Mouse (Mus musculus): Measurements from ENCODE around the gene Rtl8b.
"Not testable (repeated sequence)": the region's sequence is repeated elsewhere in the genome, so short reads cannot be mapped to it uniquely, and the experiment has no call there.

The Rtl8b gene

GRCm38 (mm10) chrX:53670294-53670693 is at the start of gene Rtl8b:
Gene Rtl8b (minus strand): TSS chrX:53670408.
- DNase-seq (ENCODE audit: low read depth, low spot score), result peak; percentile 66

DNA sequence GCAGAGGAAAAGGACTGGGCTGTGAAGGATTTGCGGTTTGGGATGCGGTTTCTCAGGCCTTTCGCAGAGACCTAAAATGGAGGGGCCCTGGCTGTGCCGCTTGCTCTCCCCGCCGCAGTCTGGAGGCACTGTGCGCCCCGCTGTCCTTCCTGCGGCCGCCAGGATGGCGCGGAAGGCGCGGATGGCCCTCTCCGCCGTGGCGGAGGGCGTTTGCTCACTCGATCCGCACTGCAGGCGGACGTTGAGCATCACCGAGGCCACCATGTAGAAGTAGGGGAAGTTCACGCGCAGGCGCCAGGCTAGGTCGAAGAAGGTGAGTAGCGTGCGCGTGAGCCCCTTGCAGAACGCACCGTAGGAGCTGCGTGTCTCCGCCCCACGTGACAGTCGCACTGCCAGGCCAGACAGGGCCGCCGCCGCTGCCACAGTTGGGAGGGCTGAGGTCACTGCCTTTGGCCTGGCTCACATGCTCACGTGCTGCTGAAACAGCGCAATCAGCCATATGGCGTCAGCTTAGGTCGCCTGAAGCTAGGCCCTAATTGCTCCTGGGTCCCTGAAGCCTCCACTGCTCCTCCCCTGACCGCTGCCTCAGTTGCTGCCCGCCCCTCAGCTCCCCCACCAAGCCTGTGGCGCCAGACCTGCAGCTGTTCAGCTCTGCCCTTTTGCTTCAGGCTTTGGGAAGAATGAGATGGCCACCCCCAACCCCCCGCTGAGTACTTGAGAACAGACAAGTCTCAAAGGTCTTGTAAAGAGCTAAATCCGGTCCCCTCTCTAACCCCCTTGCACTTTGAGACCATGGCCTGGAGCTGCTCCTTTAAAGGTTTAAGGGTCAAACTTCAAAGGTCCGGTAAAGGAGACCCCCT is 46.3 kb upstream of the Rtl8b start:
- DNase-seq (ENCODE audit: low read depth, low spot score), result peak; percentile 22

- DNase-seq (ENCODE audit: low read depth, low spot score), result no peak
Observed at GRCm38 (mm10) chrX:53715942-53716322, 45.7 kb upstream of the Rtl8b start.

GRCm38 (mm10) chrX:53702673-53703072 is 32.5 kb upstream of the Rtl8b start:
- no peak for DNase-seq (ENCODE audit: low read depth, low spot score)

DNA sequence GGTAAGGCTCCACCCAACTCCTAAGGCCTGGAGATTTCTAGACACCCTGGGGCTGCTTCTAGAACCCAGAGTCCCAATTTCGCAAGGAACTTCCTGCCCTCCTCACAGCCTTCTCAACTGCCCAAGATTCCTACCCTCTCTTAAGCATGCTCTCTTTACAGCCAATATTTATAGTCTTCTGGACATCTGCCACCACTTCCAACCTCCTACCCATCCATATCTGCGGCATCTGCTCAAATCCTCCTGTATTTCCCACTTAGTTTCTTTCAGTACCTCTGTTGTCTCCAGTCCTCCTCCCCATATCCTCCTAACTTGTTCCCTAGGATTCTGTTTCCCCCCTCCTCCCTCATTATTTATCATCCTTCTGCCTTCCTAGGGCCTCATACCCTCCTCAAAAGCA is 29.0 kb upstream of the Rtl8b start:
- DNase-seq (ENCODE audit: low read depth, low spot score), result no peak

DNA sequence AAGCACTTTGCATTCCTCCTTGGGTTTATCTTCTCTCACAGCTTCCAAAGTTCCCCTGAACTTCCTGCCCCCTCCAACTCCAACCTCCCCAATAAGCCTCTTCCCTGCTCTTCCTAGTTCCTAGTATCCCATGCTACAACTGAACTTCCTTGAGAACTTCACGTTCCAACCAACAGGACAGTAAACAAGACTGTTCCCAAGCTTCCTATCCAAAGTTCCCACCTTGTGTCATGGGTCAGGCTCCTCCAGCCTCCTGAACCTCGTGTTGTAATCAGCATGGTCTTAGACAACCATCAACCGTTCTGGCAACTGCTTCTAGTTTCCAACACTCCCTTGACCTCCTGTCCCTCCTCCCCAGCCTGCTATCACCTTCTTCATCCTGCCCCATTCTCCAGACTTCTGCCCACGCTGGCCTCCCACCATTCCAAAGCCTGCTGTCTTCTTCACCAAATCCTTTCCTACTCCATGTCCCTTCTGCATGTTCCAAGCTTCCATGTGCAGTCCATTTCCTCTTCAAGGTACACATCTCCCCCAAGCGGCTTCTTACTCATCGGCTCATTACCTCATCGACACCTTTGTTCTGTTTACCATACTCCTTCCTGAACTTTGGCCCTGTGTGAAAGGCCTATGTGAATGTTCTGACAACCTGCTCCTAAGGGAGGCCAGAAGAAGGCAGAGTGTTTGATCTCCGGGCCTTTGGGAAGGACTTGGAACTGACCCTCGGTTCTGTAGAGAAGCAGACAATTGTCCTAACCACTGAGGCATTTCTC is 24.0 kb upstream of the Rtl8b start:
- no peak for DNase-seq (ENCODE audit: low read depth, low spot score)

GRCm38 (mm10) chrX:53693141-53693540 is 22.9 kb upstream of the Rtl8b start:
- no peak for DNase-seq (ENCODE audit: low read depth, low spot score)

DNA sequence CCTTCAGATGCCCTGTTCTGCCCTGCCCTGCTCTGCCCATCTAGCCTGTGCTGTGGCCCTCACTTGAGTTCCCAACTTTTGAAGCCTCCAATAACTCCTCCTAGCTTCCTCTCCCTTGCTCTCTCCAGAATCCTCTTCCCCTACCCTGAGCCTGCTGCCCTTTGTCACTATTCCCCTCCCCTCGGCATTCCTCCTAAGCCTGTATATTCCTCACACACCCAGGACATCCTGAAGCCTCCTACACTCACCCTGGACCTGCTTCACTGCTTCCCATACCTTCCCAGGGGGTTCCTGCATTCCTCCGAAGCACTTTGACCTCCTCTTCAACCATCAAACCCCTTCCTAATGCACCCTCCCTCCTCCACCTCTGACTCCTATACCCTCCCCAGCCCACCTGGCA is 21.9 kb upstream of the Rtl8b start:
- no peak for DNase-seq (ENCODE audit: low read depth, low spot score)

- DNase-seq (ENCODE audit: low read depth, low spot score), result not testable (repeated sequence)
Observed at GRCm38 (mm10) chrX:53684676-53685075, 14.5 kb upstream of the Rtl8b start.

GRCm38 (mm10) chrX:53682650-53683049 is 12.4 kb upstream of the Rtl8b start:
- not testable (repeated sequence) for DNase-seq (ENCODE audit: low read depth, low spot score)

GRCm38 (mm10) chrX:53676943-53677342 is 6.7 kb upstream of the Rtl8b start:
- DNase-seq (ENCODE audit: low read depth, low spot score), result not testable (repeated sequence)

DNA sequence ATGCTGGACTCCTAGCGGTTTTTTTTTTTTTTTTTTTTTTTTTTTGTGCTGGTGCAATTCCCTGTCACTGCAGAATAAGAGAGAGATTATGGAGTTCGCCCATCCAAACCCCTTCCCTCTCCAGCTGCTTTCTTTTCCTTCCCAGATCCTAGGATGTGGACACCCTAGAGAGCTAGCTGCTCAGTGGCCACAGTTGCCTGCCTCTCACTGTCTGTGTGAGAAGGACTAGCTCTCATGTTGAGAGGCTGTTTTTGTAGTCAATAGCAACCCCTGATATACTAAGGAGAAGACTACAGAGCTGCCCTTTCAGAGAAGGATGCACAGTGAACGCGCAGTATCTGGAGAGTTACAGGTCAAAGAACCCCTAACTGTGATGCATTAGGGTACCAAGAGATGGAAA is 488 bp upstream of the Rtl8b start:
- not testable (repeated sequence) for DNase-seq (ENCODE audit: low read depth, low spot score)

- DNase-seq (ENCODE audit: low read depth, low spot score), result not testable (repeated sequence)
Observed at GRCm38 (mm10) chrX:53669557-53670270, 494 bp downstream of the Rtl8b start.

- not testable (repeated sequence) for DNase-seq (ENCODE audit: low read depth, low spot score)
Observed at GRCm38 (mm10) chrX:53652917-53653316, 17.3 kb downstream of the Rtl8b start.

- no peak for DNase-seq (ENCODE audit: low read depth, low spot score)
Observed at GRCm38 (mm10) chrX:53645885-53646284, 24.3 kb downstream of the Rtl8b start.

DNA sequence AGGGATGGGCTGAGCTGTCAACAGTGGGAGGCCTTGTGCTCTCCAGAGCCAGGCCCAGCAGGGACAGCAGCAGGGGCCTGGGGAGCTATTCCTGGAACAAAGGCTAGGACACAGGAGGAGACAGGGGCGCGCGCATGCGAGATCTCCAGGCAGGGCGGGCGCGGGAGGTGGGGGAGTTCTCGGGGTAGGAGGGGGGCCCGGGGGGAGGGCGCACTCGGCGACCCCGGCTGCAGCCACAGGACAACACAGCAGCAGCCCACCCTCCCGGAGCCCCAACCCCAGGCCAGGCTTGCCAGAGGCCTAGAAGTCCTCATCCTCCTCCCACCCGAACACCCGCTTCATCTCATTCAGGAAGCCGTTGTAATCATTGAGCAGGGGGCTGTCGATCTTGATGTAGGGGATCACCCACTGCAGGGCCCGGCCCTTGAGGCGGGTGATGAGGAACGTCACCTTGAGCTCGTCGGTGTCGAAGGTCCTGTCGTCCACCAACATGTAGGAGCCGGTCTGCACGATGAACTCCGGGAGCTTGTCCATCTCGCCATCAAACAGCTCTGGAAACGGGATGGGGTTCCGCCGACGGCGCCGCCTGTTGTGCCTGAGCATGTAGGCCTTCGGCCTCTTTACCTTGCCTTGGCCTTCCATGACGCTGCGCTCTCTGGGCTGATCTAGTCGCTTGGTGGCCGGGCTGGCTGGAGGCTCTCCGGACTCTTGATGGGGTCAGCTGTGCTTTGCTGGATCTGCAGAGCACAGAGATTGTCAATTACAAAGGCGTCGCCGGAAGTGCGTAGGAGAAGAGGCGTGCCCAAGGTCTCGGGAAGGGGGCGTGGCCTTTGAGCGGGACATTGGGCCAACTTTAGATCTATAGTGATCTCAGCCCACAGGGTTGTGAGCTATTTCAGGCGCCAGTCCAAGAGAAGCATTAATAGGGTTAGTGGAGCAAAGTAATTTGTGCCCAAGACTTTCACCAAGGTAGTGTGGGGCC is 26.9 kb downstream of the Rtl8b start, which contains the start of gene Rtl8a:
Rtl8a (minus strand) TSS at position 703 of the 982 bp plus-strand sequence.
- DNase-seq (ENCODE audit: low read depth, low spot score), result peak; percentile 63

DNA sequence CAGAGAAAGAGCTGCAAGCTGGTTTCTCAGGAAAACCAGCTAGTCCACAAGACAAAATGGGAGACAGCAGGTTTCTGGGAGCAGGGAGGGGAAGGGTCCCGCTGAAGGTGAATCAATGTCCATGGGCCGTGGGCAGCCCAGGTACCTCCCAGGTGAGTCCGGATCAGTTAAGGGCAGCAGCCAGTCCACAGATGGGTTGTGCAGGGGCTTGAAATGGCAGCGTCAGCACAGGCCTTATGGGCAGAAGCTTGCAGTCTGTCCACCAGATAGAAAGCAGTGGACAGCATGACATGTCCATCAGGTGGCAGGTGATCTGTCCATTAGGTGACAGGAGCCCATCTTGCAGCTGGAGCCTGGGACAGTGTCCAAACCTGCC is 27.6 kb downstream of the Rtl8b start:
- DNase-seq (ENCODE audit: low read depth, low spot score), result not testable (repeated sequence)

DNA sequence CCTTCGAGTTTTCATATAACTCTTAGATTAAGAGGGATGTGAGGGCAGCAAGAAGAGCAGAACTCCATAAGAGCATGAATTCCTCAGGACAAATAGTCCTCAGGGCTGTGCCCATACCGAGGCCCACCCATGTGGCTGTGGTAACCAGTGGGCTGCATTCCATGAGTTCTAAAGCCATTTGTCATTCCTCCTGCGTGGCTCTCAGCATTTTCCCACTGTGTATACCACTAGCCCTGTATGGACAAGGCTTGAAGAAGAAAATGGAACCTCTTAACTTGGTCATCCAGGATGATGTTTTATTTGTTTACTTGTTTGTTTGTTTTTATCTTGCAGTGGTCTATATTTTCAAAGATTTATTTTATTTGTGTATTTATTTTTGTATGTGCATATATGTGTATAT is 32.1 kb downstream of the Rtl8b start:
- not testable (repeated sequence) for DNase-seq (ENCODE audit: low read depth, low spot score)
